Mouse (Mus musculus) heart, adult 18-20 months (tissue): ENCODE measurements around the gene Ankrd33. TPM values are rescaled to one million over a fixed set of nuclear protein-coding genes. Genes with fewer than 3 reads are reported as not detected.

Source experiments
- DNase-seq, 2 experiments: peaks; one replicate each; pipeline ENCODE4 v3.0.0; 2021 to 2022; ENCODE audit warnings: mixed read lengths in 1 of 2
- total RNA-seq, 2 experiments: library from RNA; stranded (reverse); gene quantifications; 2 replicates each; pipeline ENCODE4 v1.2.3; 2021

Ankrd33 gene
- total RNA-seq, 2 experiments from 2014 or later, result not detected

DNA sequence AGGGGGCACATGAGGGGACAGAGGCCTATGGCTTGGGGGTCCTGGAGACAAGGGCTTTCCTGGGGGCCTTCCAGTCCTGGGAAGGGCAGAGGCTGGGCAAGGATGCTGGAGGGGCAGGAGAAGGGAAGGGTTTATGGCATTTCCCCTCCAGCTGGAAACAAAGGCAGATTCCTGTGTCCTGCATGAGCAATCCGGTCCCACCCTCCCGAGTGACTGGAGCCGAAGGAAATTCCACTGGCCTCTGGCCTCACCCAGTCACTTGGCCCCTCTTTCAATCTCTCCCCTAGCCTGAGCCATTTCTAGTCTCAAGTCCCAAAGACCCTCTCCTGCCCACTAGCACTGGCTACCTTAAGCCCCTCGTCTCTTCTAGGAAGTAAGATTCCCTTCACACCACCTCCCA is 7.6 kb downstream of the Ankrd33 start:
- peak; percentile 63 to 86 for DNase-seq

DNA sequence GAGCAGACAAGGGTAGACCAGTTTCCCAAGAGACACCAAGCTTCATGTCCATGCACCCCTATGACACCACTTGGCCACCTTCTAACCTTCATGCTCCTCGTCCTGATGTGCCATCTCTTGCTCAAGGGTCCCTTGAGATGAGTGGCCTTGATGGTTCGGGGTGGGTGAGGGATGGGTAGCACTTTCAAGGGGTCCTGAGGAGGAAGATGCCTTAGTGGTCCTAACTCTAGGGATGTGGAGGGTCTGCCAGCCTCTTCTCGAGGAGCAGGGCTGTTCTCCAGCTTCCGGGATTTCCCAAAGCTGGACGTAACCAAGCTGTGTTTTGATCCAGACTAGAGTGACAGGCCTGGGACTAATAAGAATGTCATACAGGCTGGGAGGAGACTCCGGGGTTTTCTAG is 10.0 kb downstream of the Ankrd33 start:
- no peak for DNase-seq

DNA sequence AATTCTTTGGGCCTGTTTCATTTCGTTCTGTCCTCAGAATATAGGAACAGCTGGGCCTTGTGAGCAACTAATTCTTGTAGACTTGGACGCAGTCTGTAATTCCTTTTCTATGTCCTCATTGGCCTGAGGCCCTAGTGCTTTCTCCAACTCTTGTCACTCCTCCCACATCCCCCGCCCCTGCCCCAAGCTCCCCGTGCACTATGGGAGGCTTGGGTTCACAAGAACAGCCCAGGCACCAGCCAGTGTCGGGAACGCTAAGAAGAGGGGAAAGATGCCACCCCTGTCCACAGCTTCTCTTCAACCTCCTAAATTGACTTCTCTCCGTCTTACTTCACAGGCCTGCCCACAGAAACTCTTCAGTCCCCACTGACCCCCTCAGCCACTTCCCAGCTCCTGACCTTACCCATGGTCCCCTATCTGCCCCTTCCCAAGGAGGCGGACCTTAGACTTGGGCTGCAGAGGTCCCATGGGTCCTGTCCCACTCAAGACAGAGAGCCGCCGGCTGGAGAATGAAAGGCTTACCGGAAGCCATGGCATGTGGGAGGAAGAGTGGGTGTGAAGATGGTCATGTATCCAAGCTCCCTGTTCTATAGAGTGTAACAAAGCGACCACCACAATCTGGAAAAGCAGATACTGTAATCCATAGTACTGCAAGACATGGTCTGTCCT is 11.5 kb downstream of the Ankrd33 start:
- DNase-seq, result peak; percentile 80 to 84

DNA sequence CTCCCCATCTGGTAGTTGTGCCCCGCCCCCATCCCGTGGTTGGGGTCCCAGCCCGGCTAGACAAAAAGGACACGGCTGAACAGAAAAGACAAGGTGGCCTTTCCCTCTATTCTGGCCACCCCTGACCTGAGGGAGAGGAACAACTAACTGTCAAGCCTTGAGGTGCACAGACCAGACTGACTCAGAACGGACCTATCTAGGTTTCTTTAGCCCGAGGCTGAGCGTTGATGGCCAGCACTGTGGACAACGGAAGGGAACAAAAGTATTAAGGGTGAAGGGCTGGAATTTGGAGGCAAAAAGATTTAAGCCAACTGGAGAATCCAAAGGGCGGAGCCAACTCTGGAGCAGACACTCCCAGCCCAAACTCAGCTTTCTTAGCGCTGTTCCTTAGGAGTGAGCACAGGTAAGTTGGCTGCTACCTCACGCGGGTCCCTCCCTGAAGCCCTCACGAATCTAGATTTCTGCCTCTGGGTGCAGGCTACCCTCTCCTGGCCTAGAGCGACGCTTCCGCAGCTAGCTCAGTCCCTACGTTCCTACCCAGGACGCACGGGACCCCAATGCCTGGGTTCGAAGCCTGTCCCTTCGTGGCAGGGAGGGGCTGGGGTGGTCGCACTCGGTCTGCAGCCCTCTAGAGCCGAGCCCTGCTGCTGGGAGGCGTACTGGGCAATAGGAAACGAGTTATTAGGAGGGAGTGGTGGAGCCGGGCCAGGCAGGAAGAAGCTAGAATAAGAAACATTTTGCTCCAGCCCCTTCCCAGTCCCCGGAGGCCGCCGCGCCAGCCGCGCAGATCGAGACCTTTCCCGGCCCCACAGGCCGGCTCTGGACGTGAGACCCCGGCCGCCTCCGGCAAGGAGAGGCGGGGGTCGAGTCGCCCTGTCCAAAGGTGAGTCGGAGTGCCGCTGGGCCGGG is 12.9 kb downstream of the Ankrd33 start, which contains the start of gene Acvrl1:
TSS of gene Acvrl1 (plus strand) at position 342 of the 909 bp plus-strand sequence.
- DNase-seq, result peak; percentile 86 to 88

DNA sequence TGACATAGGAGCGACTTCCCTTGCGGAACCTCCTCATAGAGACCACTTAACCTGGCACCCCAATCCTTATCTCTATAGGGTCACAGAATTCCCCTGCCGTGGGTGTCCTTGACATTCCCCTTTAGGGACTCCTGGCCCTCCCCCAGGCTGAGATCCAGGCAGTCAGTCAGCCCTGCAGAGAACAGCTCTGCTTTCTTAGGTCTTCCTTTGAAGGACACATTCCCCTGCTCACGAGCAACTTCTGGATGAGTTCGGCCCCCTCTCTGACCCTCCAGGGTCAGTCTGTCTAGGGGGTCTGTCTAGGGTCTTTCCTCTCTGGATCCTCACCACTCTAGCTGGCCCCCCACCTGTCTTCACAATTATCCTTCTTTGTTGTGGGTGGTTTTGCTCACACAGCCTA is 13.9 kb downstream of the Ankrd33 start:
- peak in 1 of 2 experiments; percentile 48 for DNase-seq

DNA sequence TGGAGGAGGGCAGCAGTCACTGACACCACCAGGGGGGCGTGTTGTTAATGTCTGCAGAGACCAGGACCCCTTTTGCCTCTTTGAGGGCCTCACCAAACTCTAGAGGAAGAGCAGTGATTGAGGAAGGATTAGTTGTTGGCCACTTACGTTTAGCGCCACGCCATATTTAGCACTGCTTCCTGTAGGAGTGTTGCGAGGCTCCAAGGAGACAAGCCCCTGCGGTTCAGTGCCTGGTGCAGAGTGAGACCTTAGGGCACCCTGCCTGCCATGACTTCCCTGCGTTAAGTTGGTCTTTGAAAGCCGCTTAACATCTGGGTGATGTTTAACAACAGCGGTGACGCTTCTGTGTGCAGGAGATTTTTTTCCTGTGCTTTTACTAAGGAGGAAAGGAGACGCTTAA is 15.9 kb downstream of the Ankrd33 start:
- no peak for DNase-seq

DNA sequence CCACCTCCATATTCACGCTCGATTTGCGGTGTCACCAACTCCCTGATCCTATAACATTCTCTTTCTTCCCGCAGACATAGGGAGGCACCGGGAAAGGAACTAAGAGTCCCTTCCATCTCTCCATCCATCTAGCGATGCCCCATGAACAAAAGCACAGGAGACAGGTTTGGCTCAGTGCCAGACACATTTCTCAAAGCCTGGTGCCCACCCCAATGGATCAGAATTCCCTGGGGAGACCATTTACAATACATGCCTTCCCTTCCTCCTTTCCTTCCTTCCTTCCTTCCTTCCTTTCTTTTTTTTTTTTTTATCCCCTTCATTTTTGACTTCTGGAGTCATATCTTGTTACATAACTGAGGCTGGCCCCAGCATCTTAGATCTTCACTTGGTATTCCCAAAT is 16.5 kb downstream of the Ankrd33 start:
- DNase-seq, result no peak

DNA sequence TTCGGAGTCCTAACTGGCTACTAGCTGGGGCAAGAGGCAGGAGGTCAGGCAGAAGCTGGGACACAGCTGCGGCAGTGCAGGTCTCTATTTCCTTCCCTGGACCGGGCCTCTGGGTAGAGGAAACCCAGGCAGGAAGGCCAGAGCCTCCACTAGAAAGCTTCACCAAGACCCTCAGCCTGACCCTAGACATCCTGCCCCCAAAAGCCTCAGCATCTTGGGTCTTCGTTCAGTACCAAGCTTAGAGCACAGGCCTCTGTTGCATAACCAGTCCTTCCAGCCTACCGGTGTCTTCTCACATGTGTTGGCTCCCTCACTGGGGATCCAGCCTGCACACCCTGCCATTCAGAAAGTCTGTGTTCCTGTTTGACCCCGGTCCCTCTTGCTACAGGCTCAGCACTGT is 17.2 kb downstream of the Ankrd33 start:
- DNase-seq, result no peak

DNA sequence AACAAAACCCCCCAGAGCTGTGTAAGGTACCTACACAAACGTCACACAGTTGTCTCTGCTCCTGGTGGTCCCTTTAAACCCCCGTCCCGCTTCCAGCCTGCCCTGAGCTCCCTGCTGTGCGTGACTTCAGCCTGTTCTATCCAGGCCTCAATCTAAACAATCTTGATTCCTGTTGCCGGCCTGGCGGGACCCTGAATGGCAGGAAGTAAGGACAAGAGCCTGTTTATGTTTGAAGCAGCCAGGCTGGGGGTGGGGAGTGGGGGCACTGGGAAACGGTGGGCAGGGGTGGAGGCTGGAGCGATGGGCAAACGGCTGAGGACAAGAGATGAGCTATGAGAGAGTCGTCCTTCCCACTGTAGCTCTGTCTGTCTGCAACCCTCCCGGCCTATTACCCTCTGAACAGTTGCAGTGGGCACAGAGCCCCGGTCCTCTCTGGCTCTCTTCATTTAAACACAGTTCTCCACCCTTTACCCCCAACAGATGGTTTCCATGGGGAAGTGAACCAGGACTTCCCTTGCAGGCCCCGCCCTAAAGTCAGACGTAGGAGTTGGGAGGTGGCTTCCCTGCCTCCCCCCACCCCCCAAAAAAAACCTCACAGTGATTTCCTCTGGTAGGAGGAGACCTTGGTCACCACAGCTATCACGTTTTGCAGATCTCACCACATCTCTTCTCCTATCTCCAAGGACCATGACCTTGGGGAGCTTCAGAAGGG is 18.6 kb downstream of the Ankrd33 start:
- DNase-seq, result peak; percentile 60 to 75

DNA sequence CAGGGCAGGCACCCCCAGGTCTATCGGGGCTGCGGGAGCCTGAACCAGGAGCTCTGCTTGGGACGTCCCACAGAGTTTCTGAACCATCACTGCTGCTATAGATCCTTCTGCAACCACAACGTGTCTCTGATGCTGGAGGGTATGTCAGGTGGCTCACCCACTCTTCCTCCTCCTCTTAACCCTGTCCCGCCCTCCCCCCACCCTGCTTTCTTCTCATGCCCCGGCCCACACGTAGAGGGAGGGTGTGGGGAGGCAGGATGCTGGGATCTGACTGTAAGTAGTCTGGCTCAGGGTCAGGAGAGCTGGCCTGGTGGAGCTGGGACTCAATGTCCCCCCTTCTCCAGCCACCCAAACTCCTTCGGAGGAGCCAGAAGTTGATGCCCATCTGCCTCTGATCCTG is 19.9 kb downstream of the Ankrd33 start:
- DNase-seq, result no peak

DNA sequence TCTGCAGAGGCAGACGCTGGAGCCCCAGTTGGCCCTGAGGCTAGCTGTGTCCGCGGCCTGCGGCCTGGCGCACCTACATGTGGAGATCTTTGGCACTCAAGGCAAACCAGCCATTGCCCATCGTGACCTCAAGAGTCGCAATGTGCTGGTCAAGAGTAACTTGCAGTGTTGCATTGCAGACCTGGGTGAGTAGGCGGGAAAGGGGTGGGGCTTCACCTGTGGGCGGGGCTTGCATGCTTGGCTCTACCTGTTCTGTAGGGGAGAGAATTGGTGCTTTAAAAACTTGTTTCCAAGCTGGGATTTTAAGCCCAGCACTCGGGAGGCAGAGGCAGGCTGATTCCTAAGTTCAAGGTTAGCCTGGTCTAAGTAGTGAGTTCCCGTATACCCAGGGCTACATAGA is 21.9 kb downstream of the Ankrd33 start:
- no peak for DNase-seq

DNA sequence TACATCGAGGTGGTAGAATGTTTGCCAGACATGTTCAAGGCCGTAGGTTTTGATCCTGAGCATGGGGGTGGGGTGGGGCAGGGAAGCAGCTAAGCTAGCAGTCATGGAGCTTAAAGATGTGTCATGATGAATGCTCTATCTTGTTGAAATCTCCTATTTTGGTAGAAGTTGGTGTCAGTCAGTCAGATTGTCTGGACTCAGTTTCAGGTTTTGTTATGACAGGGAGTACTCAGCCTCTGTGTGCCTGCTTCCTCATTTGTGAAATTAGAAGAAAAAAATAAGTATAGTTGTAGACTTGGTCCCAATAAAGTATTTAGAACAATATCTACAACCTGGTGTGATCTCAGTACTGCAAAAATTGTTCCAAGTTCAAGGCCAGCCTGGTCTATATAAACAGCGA is 23.1 kb downstream of the Ankrd33 start:
- DNase-seq, result no peak

DNA sequence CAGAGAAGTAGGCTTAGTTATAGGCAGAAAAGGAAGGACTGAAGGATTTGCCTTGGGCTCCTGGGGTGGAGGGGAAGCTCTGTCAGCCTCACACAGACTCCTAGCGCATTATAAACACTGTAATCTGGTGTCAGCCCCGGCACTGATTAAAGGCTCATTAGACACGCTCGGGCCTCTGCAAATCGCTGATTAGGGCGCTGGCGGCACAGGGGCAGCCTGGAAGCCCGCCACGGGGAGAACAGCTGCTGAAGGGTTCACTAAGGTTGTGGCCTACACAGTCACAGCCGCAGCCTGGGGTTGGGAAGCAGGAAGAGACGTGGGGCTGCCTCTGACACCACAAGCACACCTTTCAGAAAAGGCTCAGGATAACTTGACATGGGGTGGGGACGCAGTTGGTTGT is 24.3 kb downstream of the Ankrd33 start:
- peak in 1 of 2 experiments; percentile 71 for DNase-seq

DNA sequence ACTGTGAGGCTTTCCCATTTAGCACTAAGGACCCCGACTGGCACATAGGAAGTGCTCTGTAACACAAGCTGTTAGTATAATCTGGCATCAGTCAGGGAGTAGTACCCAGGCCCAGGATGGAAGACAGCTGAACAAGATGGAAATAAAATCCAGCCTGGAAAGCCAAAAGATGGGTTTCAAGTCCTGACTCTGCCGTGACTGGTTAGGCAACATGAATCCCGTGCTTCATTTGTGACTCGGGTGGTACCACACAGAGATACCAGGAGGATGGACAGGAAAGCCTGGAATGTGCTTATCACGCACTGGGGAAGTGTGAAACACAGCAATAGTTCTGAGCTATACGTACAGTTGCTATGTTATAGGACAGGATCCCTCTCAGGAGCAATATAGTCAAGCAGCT is 25.0 kb downstream of the Ankrd33 start:
- no peak for DNase-seq

DNA sequence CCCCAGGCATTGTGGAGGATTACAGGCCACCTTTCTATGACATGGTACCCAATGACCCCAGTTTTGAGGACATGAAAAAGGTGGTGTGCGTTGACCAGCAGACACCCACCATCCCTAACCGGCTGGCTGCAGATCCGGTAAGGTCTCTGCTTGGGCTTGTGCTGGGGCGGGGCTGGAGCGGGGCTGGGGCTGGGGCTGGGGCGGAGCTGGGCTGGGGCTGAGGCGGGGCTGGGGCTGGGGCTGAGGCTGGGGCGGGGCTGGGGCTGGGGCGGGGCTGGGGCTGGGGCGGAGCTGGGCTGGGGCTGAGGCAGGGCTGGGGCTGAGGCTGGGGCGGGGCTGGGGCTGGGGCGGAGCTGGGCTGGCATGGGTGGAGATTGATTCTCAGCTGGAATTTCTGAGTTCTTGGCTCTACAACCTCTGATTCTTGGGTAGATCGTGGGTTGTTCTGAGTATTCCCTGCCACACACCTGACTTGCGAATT is 25.5 kb downstream of the Ankrd33 start:
- DNase-seq, result peak; percentile 67 to 69

DNA sequence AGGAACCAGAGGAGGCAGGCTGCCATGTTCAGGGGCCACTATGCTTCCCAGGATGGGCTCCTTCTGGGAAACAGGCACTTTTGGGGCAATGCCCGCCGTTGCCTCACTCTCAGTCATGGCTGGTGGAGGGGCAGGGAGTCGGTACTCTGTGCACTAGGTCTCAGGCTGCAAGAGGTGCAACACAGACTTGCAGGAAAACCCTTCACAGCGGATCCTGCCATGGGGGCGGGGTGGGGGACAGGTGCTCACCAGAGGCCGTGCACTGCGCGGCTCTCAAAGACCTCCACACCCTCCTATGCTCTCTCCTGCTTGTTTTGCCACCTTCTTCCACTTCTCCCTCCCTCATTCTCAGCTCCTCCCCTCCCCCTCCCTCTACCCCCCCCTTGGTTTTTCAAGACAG is 27.1 kb downstream of the Ankrd33 start:
- DNase-seq, result peak in 1 of 2 experiments; percentile 15

DNA sequence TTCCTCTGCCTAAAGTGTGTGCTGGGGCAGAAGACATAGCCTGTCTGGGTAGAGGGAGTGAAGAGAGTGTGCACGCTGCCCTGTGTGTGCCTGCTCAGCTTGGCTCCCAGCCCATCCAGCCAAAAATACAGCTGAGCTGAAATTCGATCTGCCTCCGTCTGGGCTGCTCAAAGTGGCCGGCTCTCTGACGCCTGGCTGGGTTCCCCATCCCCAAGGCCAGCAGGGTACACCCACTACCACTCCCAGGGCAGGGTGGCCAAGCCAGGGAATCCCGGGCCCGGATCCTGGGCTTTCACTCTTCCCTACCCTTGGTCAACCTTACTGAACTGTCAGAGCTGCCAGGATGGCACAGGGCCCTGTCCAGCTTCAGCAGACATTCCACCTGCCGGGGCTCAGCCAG is 27.9 kb downstream of the Ankrd33 start:
- DNase-seq, result peak; percentile 82 to 90

DNA sequence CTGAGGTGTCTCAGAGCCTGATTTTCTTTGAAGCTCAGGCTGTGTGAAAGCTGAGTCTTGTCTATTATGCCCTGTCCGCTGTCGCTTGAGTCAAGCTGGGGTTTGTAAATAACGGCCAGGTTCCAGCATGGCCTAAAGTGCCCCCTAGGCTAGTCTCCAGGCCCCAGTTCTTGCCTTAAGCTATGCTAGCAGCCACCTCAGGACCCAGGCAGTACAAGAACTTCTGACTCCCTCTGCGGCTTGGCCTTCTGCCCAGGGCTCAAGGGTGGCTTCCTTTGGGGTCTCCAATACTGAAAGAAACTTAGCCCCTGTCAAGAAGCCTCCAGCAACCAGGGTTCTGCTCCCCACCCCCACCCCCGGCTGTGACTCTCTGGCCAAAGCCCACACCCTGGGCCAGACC is 28.6 kb downstream of the Ankrd33 start:
- no peak for DNase-seq

DNA sequence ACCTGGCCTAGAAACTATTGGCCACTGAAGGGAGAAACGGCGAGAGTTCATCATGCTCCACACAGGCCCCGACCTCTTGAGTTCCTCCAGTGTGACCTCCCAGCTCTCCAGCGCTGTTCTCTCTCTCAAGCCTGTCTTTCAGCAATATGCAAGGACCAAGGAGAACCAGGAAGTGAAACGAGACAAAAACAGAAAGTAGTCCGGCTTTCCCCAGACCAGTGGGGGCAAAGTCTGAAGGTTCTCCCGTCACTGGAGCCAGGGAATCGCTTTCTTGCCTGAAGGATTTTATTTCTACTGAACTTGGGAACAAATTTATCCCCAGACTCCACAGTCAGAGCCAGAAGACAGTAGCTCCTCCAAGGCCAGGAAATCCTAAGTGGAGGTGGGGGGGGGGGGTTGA is 29.2 kb downstream of the Ankrd33 start:
- peak in 1 of 2 experiments; percentile 45 for DNase-seq

DNA sequence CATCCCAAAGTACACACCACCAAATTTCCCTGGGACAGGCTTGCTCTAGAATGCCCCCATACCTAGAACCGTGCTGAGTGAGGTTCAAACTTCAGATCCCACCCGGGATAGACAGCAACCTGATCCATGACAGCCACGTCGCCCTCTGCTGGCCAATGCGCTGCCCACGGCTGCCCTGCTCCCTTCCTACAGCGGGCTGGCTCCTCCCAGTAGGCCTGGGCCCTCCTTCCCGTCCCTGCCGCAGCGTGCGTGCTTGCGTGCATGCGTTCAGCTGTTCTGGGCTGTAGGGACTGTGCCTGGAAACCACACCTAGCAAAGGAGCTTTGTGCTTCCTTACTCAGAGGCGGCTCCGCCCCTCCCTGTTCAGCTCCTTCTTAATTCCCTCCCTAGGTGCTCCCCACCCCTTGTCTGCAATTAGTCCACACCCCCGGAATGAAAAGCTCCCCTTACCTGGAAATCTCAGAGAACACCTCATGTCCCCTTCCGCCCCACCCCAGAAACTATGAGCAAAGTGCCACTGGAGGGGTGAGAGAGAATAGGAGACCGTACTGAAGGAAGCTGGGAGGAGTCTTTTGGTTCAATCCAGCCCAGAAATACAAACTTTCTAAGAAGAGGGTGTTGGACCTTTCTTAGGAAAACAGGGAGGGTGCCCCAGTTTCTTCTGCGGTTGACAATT is 30.0 kb downstream of the Ankrd33 start:
- DNase-seq, result peak; percentile 97 to 98

DNA sequence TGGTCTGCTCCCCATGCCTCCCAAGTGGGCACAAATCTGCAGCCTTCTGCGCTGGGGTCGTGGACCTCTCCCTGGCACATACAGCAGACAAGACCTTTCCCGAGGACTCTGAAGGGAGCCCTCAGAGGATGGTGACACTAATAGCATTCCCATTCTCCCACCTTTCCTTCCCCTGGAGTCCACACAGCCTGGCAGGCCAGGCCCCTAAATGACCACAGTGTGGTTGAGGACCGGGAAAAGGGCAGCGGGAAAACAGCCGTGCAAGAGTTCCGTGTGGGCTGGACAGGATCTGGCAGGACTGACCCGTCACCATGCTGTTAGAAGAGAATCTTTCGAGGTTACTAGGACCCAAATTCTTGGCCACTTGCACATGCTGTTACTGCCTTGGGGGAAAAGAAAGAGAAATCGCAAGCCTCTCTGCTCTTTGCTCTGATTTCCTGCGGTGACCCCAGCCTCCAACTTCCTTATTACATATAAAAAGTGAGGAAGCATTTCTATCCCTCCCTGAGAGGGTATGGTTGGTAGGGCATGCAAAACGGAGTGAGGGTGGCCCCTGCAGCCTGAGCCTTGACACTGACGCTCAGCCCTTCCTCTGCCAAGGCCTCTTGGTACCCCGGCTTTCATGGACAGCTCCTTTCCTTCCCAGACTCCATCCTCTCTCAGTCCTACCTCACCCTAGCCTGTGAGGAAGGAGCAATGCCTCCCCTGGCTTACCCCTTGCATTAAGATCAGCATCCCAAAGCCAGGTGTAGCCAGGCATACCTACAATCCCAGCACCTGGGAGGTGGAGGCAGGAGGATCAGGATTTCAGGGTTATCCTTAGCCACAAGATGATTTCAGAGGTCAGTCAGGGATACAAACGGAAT is 30.8 kb downstream of the Ankrd33 start:
- peak in 1 of 2 experiments; percentile 45 for DNase-seq
